Mouse (Mus musculus): ENCODE measurements at regions not wholly inside any gene's neighbourhood (a gene's known extent, or its start where the extent isn't known, plus 50 kb on each side); places are given as distances from the start of the nearest gene placed in this dataset.

DNA sequence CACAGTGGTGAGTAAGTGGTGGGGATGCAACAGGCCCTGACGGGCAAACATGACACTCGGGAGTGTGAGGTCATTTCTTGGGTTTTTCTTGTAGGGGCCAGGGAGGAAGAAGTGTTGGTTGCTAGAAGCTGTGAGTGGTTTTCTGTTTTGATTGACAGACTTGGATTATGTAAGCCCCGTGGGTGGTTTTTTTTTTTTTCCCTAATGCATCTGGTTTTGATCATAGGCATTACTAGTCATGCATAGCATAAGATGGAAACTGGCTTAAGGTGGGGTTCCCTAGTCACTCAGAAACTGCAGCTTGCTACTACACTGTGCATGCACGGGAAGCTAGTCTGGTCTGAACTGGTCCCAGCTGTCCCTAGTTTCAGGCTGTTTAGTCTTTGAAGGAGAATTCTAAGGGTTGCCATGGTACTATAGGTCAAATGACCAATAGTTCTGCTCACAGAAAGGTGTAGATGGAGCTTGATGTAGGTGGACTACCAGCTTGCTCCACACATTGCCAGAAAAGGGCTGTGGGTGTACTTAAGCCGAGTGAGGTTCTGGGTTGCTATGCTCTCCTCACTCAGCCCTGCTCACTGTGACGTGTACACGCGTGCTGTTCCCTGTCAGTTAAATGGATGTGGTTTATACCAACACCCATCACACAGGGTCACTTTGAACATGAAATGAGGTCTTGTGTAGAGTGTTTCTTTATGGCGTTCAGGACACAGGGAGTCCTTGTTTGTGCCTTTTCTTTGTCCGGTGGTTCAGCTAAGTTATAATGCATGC, 301.9 kb downstream of the Fut8 start:
- Histone ChIP-seq H3K4me3 (ENCODE audit: low read depth, low read length) (no peak overlapping the region), H3K9me3 (replicated peaks) (no peaks in the 10 kb centered on the region), H3K27me3 (ENCODE audit: insufficient read depth, low read length) (peaks cover 52% of the 10 kb centered on the region), H3K36me3 (replicated peaks) (no peaks in the 10 kb centered on the region), H3K4me1 (ENCODE audit: insufficient read depth, low read depth, low read length) (no peaks in the 10 kb centered on the region)
- no peak for TF ChIP-seq GATA1 (IDR thresholded peaks at IDR 0.05; ENCODE audit: borderline replicate concordance, low read length)
- no peak for TF ChIP-seq GATA2 (IDR thresholded peaks at IDR 0.05; ENCODE audit: borderline replicate concordance, low read depth, low read length)
- no peak for TF ChIP-seq TAL1 (conservative IDR thresholded peaks at IDR 0.05; ENCODE audit: low read depth, low read length)
- no peak for TF ChIP-seq POLR2AphosphoS5 (IDR thresholded peaks at IDR 0.05; ENCODE audit: insufficient replicate concordance, low read depth, low read length)
- TF ChIP-seq CTCF (IDR thresholded peaks at IDR 0.05; ENCODE audit: low read depth, low read length), result no peak
- no peak for DNase-seq (ENCODE audit: low spot score)
- ATAC-seq (ENCODE audit: extremely low read depth, insufficient number of reproducible peaks, low FRiP score, poor library complexity, severe bottlenecking), result no peak

DNA sequence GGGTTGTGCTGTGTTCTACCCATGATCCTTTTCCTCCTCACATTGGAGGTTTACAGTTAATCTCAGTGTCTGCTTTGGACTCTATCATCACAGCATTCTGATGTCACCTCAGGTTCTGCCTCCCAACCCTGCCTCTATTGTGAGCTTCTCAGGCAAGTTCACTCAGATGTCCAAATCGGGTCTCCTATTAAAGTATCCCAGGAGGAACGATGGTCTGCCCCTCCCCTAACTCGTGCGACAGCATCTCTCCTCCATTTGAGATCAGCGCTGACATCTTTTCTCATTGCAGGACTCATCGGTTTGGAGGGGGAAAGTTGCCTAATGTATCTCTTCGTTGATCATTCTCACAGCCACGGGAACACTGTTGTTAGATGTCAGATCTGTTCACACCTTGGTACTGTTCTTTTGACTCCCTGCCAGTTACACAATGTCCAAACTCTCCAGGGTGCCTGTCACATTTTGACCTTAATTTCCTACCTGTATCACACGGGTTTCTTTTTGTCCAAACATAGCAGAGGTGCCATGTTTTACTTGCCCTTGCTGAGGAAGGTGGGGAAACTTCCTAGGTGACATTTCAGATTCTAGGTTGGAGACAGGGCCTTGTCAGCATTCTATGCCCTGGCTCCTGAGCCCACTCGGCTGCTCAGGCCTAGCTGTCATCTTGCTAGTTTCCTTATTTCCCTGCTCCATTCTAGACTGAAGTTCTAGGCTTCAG, 303.3 kb downstream of the Fut8 start:
- peaks cover 46% of the 10 kb centered on the region for H3K27me3 ChIP-seq (ENCODE audit: insufficient read depth, low read length)
- ATAC-seq (ENCODE audit: extremely low read depth, insufficient number of reproducible peaks, low FRiP score, poor library complexity, severe bottlenecking), result no peak
- H3K36me3 ChIP-seq (replicated peaks), result no peaks in the 10 kb centered on the region
- H3K4me3 ChIP-seq (ENCODE audit: low read depth, low read length), result no peak overlapping the region
- H3K4me1 ChIP-seq (ENCODE audit: insufficient read depth, low read depth, low read length), result no peaks in the 10 kb centered on the region
- no peak for DNase-seq (ENCODE audit: low spot score)
- no peaks in the 10 kb centered on the region for H3K9me3 ChIP-seq (replicated peaks)
- no peak for TF ChIP-seq CTCF (IDR thresholded peaks at IDR 0.05; ENCODE audit: low read depth, low read length)
- no peak for TF ChIP-seq GATA1 (IDR thresholded peaks at IDR 0.05; ENCODE audit: borderline replicate concordance, low read length)
- no peak for TF ChIP-seq GATA2 (IDR thresholded peaks at IDR 0.05; ENCODE audit: borderline replicate concordance, low read depth, low read length)
- TF ChIP-seq TAL1 (conservative IDR thresholded peaks at IDR 0.05; ENCODE audit: low read depth, low read length), result no peak
- no peak for TF ChIP-seq POLR2AphosphoS5 (IDR thresholded peaks at IDR 0.05; ENCODE audit: insufficient replicate concordance, low read depth, low read length)

DNA sequence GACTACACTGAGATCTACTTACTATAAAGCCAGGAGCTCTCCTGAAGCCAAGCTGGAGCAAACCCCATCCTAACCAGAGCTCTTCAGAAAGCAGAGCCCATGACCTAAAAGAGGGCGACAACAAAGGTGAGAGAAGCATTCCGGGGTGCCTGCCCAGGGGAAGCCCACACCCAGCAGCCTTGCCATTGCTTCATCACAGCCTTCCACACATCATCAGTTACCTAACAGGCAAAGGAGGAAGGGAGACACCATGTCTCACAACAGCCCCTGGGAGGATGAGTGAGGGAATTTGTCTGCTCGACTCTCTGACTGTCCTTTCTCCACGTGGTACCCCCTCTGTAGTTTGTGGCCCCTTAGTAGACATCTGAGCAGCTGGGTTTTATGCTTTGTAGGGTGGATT, 303.9 kb downstream of the Fut8 start:
- H3K27me3 ChIP-seq (ENCODE audit: insufficient read depth, low read length), result peaks cover 51% of the 10 kb centered on the region
- no peak overlapping the region for H3K4me3 ChIP-seq (ENCODE audit: low read depth, low read length)
- ATAC-seq (ENCODE audit: extremely low read depth, insufficient number of reproducible peaks, low FRiP score, poor library complexity, severe bottlenecking) (no peak), DNase-seq (ENCODE audit: low spot score) (no peak)
- TF ChIP-seq TAL1 (conservative IDR thresholded peaks at IDR 0.05; ENCODE audit: low read depth, low read length), result no peak
- no peak for TF ChIP-seq CTCF (IDR thresholded peaks at IDR 0.05; ENCODE audit: low read depth, low read length)
- no peak for TF ChIP-seq POLR2AphosphoS5 (IDR thresholded peaks at IDR 0.05; ENCODE audit: insufficient replicate concordance, low read depth, low read length)
- no peak for TF ChIP-seq GATA1 (IDR thresholded peaks at IDR 0.05; ENCODE audit: borderline replicate concordance, low read length)
- TF ChIP-seq GATA2 (IDR thresholded peaks at IDR 0.05; ENCODE audit: borderline replicate concordance, low read depth, low read length), result no peak
- H3K9me3 ChIP-seq (replicated peaks), result no peaks in the 10 kb centered on the region
- no peaks in the 10 kb centered on the region for H3K36me3 ChIP-seq (replicated peaks)
- no peaks in the 10 kb centered on the region for H3K4me1 ChIP-seq (ENCODE audit: insufficient read depth, low read depth, low read length)

DNA sequence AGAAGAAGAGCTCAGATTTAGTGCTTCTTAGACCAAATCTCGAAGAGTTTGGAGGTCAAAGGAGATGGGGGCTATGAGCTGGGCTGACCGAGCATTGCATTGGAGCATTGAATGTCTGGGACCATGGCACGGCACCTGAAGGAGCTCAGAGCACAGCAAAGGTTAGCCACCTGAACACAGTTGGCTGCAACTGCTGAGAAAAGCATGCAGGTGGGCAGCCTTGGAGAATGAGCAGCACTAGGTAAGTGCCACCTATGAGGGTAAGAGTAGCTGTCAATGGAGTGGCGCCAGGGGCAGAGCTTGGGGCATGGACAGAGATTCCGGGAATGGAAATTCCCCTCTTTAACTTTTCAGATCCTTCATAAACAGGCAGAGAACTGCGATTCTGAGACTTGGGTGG, 305.7 kb downstream of the Fut8 start:
- H3K9me3 ChIP-seq (replicated peaks), result no peaks in the 10 kb centered on the region
- H3K27me3 ChIP-seq (ENCODE audit: insufficient read depth, low read length), result peaks cover 47% of the 10 kb centered on the region
- TF ChIP-seq TAL1 (conservative IDR thresholded peaks at IDR 0.05; ENCODE audit: low read depth, low read length) (no peak), POLR2AphosphoS5 (IDR thresholded peaks at IDR 0.05; ENCODE audit: insufficient replicate concordance, low read depth, low read length) (no peak), GATA1 (IDR thresholded peaks at IDR 0.05; ENCODE audit: borderline replicate concordance, low read length) (no peak), GATA2 (IDR thresholded peaks at IDR 0.05; ENCODE audit: borderline replicate concordance, low read depth, low read length) (no peak), CTCF (IDR thresholded peaks at IDR 0.05; ENCODE audit: low read depth, low read length) (no peak)
- no peak overlapping the region for H3K4me3 ChIP-seq (ENCODE audit: low read depth, low read length)
- H3K4me1 ChIP-seq (ENCODE audit: insufficient read depth, low read depth, low read length), result no peaks in the 10 kb centered on the region
- DNase-seq (ENCODE audit: low spot score), result no peak
- no peaks in the 10 kb centered on the region for H3K36me3 ChIP-seq (replicated peaks)
- ATAC-seq (ENCODE audit: extremely low read depth, insufficient number of reproducible peaks, low FRiP score, poor library complexity, severe bottlenecking), result no peak

GRCm38 (mm10) chr12:77546165-77546564, 308.2 kb downstream of the Fut8 start:
- H3K4me1 ChIP-seq (ENCODE audit: insufficient read depth, low read depth, low read length), result no peaks in the 10 kb centered on the region
- ATAC-seq (ENCODE audit: extremely low read depth, insufficient number of reproducible peaks, low FRiP score, poor library complexity, severe bottlenecking), result no peak
- no peak overlapping the region for H3K4me3 ChIP-seq (ENCODE audit: low read depth, low read length)
- no peak for DNase-seq (ENCODE audit: low spot score)
- H3K9me3 ChIP-seq (replicated peaks), result no peaks in the 10 kb centered on the region
- peaks cover 29% of the 10 kb centered on the region for H3K27me3 ChIP-seq (ENCODE audit: insufficient read depth, low read length)
- no peaks in the 10 kb centered on the region for H3K36me3 ChIP-seq (replicated peaks)
- TF ChIP-seq TAL1 (conservative IDR thresholded peaks at IDR 0.05; ENCODE audit: low read depth, low read length) (no peak), POLR2AphosphoS5 (IDR thresholded peaks at IDR 0.05; ENCODE audit: insufficient replicate concordance, low read depth, low read length) (no peak)

DNA sequence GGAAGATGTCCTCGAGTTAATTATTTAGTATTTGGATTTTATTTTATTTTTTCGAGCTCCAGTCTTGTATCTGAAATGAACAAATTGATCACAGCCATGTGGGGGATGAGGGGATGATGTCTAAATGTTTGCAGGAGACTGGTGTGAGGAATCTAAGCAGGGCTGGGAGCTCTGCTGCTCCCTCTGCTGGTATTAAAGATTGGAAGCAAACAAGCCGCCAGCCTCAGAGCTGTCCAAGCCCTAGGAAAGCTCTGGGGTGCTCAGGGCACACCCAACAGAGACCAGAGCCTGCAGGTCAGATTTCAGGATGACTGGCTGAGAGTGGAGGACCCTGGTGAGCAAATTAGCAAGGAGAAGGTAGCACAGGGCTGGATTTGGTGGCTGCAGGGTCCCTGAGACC, 330.4 kb downstream of the Fut8 start:
- peak; percentile 43 for DNase-seq (ENCODE audit: low spot score)

More for the DNA sequence above, 330.4 kb downstream of the Fut8 start:
- Histone ChIP-seq H3K27me3 (ENCODE audit: insufficient read depth, low read length) (peaks cover 70% of the 10 kb centered on the region), H3K4me1 (ENCODE audit: insufficient read depth, low read depth, low read length) (no peaks in the 10 kb centered on the region), H3K4me3 (ENCODE audit: low read depth, low read length) (no peak overlapping the region), H3K36me3 (replicated peaks) (no peaks in the 10 kb centered on the region), H3K9me3 (replicated peaks) (no peaks in the 10 kb centered on the region)
- TF ChIP-seq GATA1 (IDR thresholded peaks at IDR 0.05; ENCODE audit: borderline replicate concordance, low read length) (no peak), CTCF (IDR thresholded peaks at IDR 0.05; ENCODE audit: low read depth, low read length) (peak; percentile 16; the same call in 1 of the 2 replicates), GATA2 (IDR thresholded peaks at IDR 0.05; ENCODE audit: borderline replicate concordance, low read depth, low read length) (no peak), POLR2AphosphoS5 (IDR thresholded peaks at IDR 0.05; ENCODE audit: insufficient replicate concordance, low read depth, low read length) (no peak), TAL1 (conservative IDR thresholded peaks at IDR 0.05; ENCODE audit: low read depth, low read length) (no peak)
- no peak for ATAC-seq (ENCODE audit: extremely low read depth, insufficient number of reproducible peaks, low FRiP score, poor library complexity, severe bottlenecking)
